Mouse (Mus musculus) E14TG2a.4 (cell line): ENCODE results near the gene Oprl1.

Experiments
- H3K27me3 ChIP-seq: 2 replicates; pipeline ENCODE4 v1.6.1; 2014; ENCODE audit warnings: low read length, control low read depth; ENCODE audit not compliant: insufficient read depth
- H3K36me3 ChIP-seq: 2 replicates; pipeline ENCODE4 v1.6.1; 2014; ENCODE audit warnings: low read length, control low read depth; ENCODE audit not compliant: insufficient read depth
- H3K4me1 ChIP-seq: replicated peaks from 2 replicates; pipeline ENCODE4 v1.6.1; 2014; ENCODE audit warnings: low read depth, low read length, control low read depth
- H3K4me3 ChIP-seq: replicated peaks from 2 replicates; pipeline ENCODE4 v1.5.1; 2014; ENCODE audit warnings: mild to moderate bottlenecking, low read length
- H3K9me3 ChIP-seq: 2 replicates; pipeline ENCODE4 v1.6.1; 2014; ENCODE audit warnings: low read length, control low read depth
- CTCF ChIP-seq: conservative IDR thresholded peaks from 2 replicates; pipeline ENCODE4 v1.5.1; 2014; ENCODE audit warnings: low read length
- NANOG ChIP-seq: IDR thresholded peaks from 2 replicates; pipeline ENCODE4 v1.6.1; 2014; ENCODE audit warnings: borderline replicate concordance, low read length, mixed read lengths
- POU5F1 ChIP-seq: IDR thresholded peaks from 2 replicates; pipeline ENCODE4 v1.6.1; 2014; ENCODE audit warnings: low read length, borderline replicate concordance

Oprl1 gene

GRCm38 (mm10) chr2:181685686-181686085 is 29.1 kb upstream of the Oprl1 start:
- Histone ChIP-seq H3K27me3 (peaks cover 30% of the 10 kb centered on the region), H3K36me3 (peaks cover 66% of the 10 kb centered on the region), H3K4me1 (peaks cover 24% of the 10 kb centered on the region), H3K4me3 (no peak overlapping the region), H3K9me3 (no peaks in the 10 kb centered on the region)
- TF ChIP-seq CTCF: no peak

GRCm38 (mm10) chr2:181687586-181687985 is 27.2 kb upstream of the Oprl1 start:
- no peak for TF ChIP-seq NANOG
- no peak for TF ChIP-seq POU5F1
- TF ChIP-seq CTCF: no peak
- Histone ChIP-seq H3K36me3 (peaks cover 83% of the 10 kb centered on the region), H3K27me3 (peaks cover 21% of the 10 kb centered on the region), H3K4me1 (peaks cover 30% of the 10 kb centered on the region), H3K9me3 (no peaks in the 10 kb centered on the region), H3K4me3 (no peak overlapping the region)

- TF ChIP-seq POU5F1: no peak
- no peak for TF ChIP-seq NANOG
- TF ChIP-seq CTCF: no peak
- Histone ChIP-seq H3K27me3 (peaks cover 23% of the 10 kb centered on the region), H3K36me3 (peaks cover 76% of the 10 kb centered on the region), H3K4me3 (no peak overlapping the region), H3K4me1 (peaks cover 46% of the 10 kb centered on the region), H3K9me3 (no peaks in the 10 kb centered on the region)
These were observed 25.2 kb upstream of the Oprl1 start for GRCm38 (mm10) chr2:181689466-181690160.

GRCm38 (mm10) chr2:181691083-181691482 is 23.7 kb upstream of the Oprl1 start:
- peaks cover 37% of the 10 kb centered on the region for H3K27me3 ChIP-seq
- no peak overlapping the region for H3K4me3 ChIP-seq
- H3K36me3 ChIP-seq: peaks cover 62% of the 10 kb centered on the region
- H3K9me3 ChIP-seq: no peaks in the 10 kb centered on the region
- no peak for TF ChIP-seq POU5F1
- no peak for TF ChIP-seq CTCF
- no peak for TF ChIP-seq NANOG
- H3K4me1 ChIP-seq: peaks cover 46% of the 10 kb centered on the region

- Histone ChIP-seq H3K9me3 (no peaks in the 10 kb centered on the region), H3K36me3 (peaks cover 58% of the 10 kb centered on the region), H3K27me3 (peaks cover 42% of the 10 kb centered on the region), H3K4me3 (no peak overlapping the region), H3K4me1 (peaks cover 49% of the 10 kb centered on the region)
- TF ChIP-seq NANOG (no peak), POU5F1 (no peak), CTCF (no peak)
These were observed 23.2 kb upstream of the Oprl1 start for GRCm38 (mm10) chr2:181691571-181691970.

GRCm38 (mm10) chr2:181692304-181692703 is 22.5 kb upstream of the Oprl1 start:
- Histone ChIP-seq H3K27me3 (peaks cover 50% of the 10 kb centered on the region), H3K9me3 (no peaks in the 10 kb centered on the region), H3K36me3 (peaks cover 50% of the 10 kb centered on the region), H3K4me3 (no peak overlapping the region), H3K4me1 (peaks cover 56% of the 10 kb centered on the region)
- TF ChIP-seq NANOG: no peak
- TF ChIP-seq CTCF: no peak
- TF ChIP-seq POU5F1: no peak

GRCm38 (mm10) chr2:181693339-181694280 is 21.2 kb upstream of the Oprl1 start, which contains the start of gene Rgs19:
Gene Rgs19, minus strand, starts transcription at chr2:181693977.
- TF ChIP-seq NANOG (no peak), POU5F1 (no peak), CTCF (no peak)
- Histone ChIP-seq H3K27me3 (peaks cover 53% of the 10 kb centered on the region), H3K4me3 (peak within 1 kb of the TSS; percentile 86), H3K9me3 (no peaks in the 10 kb centered on the region), H3K4me1 (peaks cover 67% of the 10 kb centered on the region), H3K36me3 (peaks cover 38% of the 10 kb centered on the region)

GRCm38 (mm10) chr2:181694581-181694980 is 20.2 kb upstream of the Oprl1 start:
- Histone ChIP-seq H3K9me3 (no peaks in the 10 kb centered on the region), H3K27me3 (peaks cover 53% of the 10 kb centered on the region), H3K4me1 (peaks cover 60% of the 10 kb centered on the region), H3K36me3 (peaks cover 28% of the 10 kb centered on the region), H3K4me3 (peak overlapping the region; percentile 86)
- no peak for TF ChIP-seq CTCF
- TF ChIP-seq NANOG: no peak
- TF ChIP-seq POU5F1: no peak

- H3K27me3 ChIP-seq: peaks cover 53% of the 10 kb centered on the region
- no peak for TF ChIP-seq CTCF
- no peak for TF ChIP-seq NANOG
- TF ChIP-seq POU5F1: no peak
- peaks cover 48% of the 10 kb centered on the region for H3K4me1 ChIP-seq
- no peak overlapping the region for H3K4me3 ChIP-seq
- peaks cover 16% of the 10 kb centered on the region for H3K36me3 ChIP-seq
- no peaks in the 10 kb centered on the region for H3K9me3 ChIP-seq
These were observed 19.0 kb upstream of the Oprl1 start for GRCm38 (mm10) chr2:181695776-181696175.
